Mouse (Mus musculus) stomach, postnatal 0 days (tissue): ENCODE results near the gene Zdhhc21. TPM values are rescaled to one million over a fixed set of nuclear protein-coding genes. Genes with fewer than 3 reads are reported as not detected.
A peak's percentile ranks its signal among the peaks of the same experiment; 100 is the strongest.

Experiments
- ATAC-seq: fragments of 200-750 bp; cut with Nextera tagmentation; 2 replicates; pipeline ENCODE4 v1.8.0; 2017; ENCODE audit not compliant: low FRiP score, low TSS enrichment
- DNase-seq: peaks from one replicate; pipeline ENCODE4 v3.0.0-alpha.2; 2016; ENCODE audit warnings: low spot score
- H3K27ac ChIP-seq: fragments of 300-500 bp; sonication (generic); replicated peaks from 2 replicates; pipeline ENCODE4 v1.5.1; 2014; ENCODE audit warnings: mild to moderate bottlenecking, control low read depth
- H3K27me3 ChIP-seq: fragments of 300-500 bp; sonication (generic); 2 replicates; pipeline ENCODE4 v1.6.1; 2014; ENCODE audit warnings: low read length; ENCODE audit not compliant: control insufficient read depth, insufficient read depth
- H3K36me3 ChIP-seq: fragments of 300-500 bp; sonication (generic); 2 replicates; pipeline ENCODE4 v1.6.1; 2014; ENCODE audit warnings: low read length, mixed read lengths; ENCODE audit not compliant: control insufficient read depth, insufficient read depth
- H3K4me1 ChIP-seq: fragments of 300-500 bp; sonication (generic); replicated peaks from 2 replicates; pipeline ENCODE4 v1.6.1; 2014; ENCODE audit warnings: antibody characterized with exemption; ENCODE audit not compliant: control insufficient read depth, insufficient read depth
- H3K4me2 ChIP-seq: fragments of 300-500 bp; sonication (generic); replicated peaks from 2 replicates; pipeline ENCODE4 v1.6.1; 2014; ENCODE audit warnings: low read depth, mild to moderate bottlenecking, control low read depth, moderate library complexity
- H3K4me3 ChIP-seq: fragments of 300-500 bp; sonication (generic); 2 replicates; pipeline ENCODE4 v1.5.1; 2014; ENCODE audit warnings: low read depth, low read length, control low read depth
- H3K9ac ChIP-seq: fragments of 300-500 bp; sonication (generic); 2 replicates; pipeline ENCODE4 v1.6.1; 2014; ENCODE audit warnings: mild to moderate bottlenecking, low read length, control low read depth, mixed read lengths
- H3K9me3 ChIP-seq: fragments of 300-500 bp; sonication (generic); 2 replicates; pipeline ENCODE4 v1.6.1; 2016; ENCODE audit warnings: low read length; ENCODE audit not compliant: control insufficient read depth
- CTCF ChIP-seq: IDR thresholded peaks from 2 replicates; pipeline ENCODE4 v1.5.1; 2016; ENCODE audit warnings: antibody characterized with exemption, low read depth, mild to moderate bottlenecking, moderate library complexity
- EP300 ChIP-seq: optimal IDR thresholded peaks from 2 replicates; pipeline ENCODE3; 2016; ENCODE audit warnings: antibody characterized with exemption
- WGBS: fragments of 180-500 bp; shearing (Covaris S2); extraction: QIAGEN DNeasy Blood & Tissue Kit; methylation state at CpG from one replicate; pipeline ENCODE4 v1.1.7; 2014; 5-methylcytosine and 5-hydroxymethylcytosine counted together
- polyA plus RNA-seq: library from polyadenylated mRNA; unstranded; fragments of >200 nt; fragmentation: Nextera tagmentation; extraction: Ambion mirVana; gene quantifications from 2 replicates; pipeline ENCODE4 v1.2.1, GENCODE M21; 2015

Zdhhc21 gene
- polyA plus RNA-seq, 1 experiment from 2014 or later: 10.4 TPM

DNA sequence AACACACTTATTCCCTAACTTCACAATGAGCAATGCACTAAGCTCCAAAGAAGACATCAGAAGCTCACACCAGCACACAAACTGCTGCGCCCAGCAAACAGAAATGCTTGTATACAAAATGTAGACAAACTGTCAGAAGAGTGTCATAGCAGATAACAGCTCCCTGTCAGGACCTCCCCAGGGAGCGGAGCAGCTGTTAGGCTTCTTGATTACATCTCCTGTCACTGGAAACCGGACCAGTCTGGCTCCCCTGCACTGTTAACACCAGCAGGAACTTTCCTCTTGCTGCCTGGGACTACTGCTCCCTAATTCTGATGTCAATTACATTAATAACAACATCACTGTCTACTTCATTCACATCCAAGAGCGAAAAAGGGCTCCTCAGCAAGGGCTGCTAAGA lies 44.5 kb downstream of the Zdhhc21 start:
- 61% methylated on average over 4 of the region's 4 CpGs for WGBS
- DNase-seq: no peak
- Histone ChIP-seq H3K27me3 (no peaks in the 10 kb centered on the region), H3K36me3 (no peaks in the 10 kb centered on the region), H3K27ac (no peak overlapping the region), H3K9ac (no peak overlapping the region), H3K9me3 (no peaks in the 10 kb centered on the region), H3K4me2 (no peak overlapping the region), H3K4me1 (no peaks in the 10 kb centered on the region), H3K4me3 (no peak overlapping the region)
- no peak for TF ChIP-seq CTCF
- TF ChIP-seq EP300: no peak
- no peak for ATAC-seq

DNA sequence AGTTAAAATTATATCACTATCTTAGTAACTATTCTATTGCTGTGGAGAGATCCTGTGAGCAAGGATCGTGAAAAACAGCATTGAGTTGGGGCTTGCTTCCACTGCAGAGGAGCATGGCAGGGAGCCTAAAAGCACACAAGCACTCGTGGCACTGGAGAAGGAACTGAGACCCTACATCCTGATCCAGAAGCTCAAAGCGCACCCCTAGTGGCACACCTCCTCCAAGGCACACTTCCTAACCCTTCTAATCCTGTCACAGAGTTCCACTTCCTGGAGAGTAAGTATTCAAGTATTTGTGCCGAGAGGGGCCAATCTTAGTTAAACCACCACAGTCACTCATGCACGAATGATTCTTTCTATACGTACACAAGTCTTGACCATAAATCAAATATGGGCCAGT lies 46.4 kb downstream of the Zdhhc21 start:
- H3K9me3 ChIP-seq: no peaks in the 10 kb centered on the region
- no peak overlapping the region for H3K4me2 ChIP-seq
- DNase-seq: no peak
- no peak overlapping the region for H3K9ac ChIP-seq
- 69% methylated on average over 6 of the region's 6 CpGs for WGBS
- H3K27ac ChIP-seq: no peak overlapping the region
- no peak for TF ChIP-seq EP300
- no peak for TF ChIP-seq CTCF
- no peak overlapping the region for H3K4me3 ChIP-seq
- no peaks in the 10 kb centered on the region for H3K27me3 ChIP-seq
- no peaks in the 10 kb centered on the region for H3K36me3 ChIP-seq
- no peaks in the 10 kb centered on the region for H3K4me1 ChIP-seq
- ATAC-seq: no peak

- Histone ChIP-seq H3K9ac (no peak overlapping the region), H3K4me3 (no peak overlapping the region), H3K36me3 (no peaks in the 10 kb centered on the region; the same call in 1 of the 2 replicates), H3K9me3 (no peaks in the 10 kb centered on the region), H3K27me3 (no peaks in the 10 kb centered on the region), H3K27ac (no peak overlapping the region), H3K4me1 (no peaks in the 10 kb centered on the region), H3K4me2 (no peak overlapping the region)
- TF ChIP-seq CTCF: no peak
- TF ChIP-seq EP300: no peak
- ATAC-seq: no peak
- 69% methylated on average over 10 of the region's 10 CpGs for WGBS
- no peak for DNase-seq
These were observed 51.9 kb downstream of the Zdhhc21 start for GRCm38 (mm10) chr4:82807811-82808210.

- TF ChIP-seq CTCF (no peak), EP300 (no peak)
- no peak overlapping the region for H3K9ac ChIP-seq
- 88% methylated on average over 10 of the region's 10 CpGs for WGBS
- no peaks in the 10 kb centered on the region for H3K4me1 ChIP-seq
- H3K9me3 ChIP-seq: no peaks in the 10 kb centered on the region
- DNase-seq (no peak), ATAC-seq (no peak)
- H3K4me3 ChIP-seq: no peak overlapping the region
- H3K4me2 ChIP-seq: no peak overlapping the region
- no peaks in the 10 kb centered on the region for H3K27me3 ChIP-seq
- H3K27ac ChIP-seq: no peak overlapping the region
- H3K36me3 ChIP-seq: no peaks in the 10 kb centered on the region; the same call in 1 of the 2 replicates
These were observed 53.5 kb downstream of the Zdhhc21 start for GRCm38 (mm10) chr4:82806176-82806757.

DNA sequence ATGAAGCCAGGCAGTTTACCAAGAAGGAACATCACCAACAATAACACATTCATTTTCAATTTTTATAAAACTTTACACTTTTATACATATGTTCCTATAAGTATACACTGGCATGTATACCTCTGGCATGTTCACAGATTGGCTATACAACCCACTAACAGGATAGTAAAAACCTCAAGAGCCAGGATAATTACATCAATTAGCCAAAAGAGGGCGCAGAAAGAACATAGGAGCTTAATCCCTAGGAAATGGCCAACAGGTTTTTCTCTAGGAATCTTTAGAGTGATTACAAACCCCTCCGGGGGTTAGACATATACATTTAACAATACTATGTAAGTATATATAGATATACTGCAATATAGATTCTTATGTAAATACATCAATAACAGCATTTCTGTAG lies 55.7 kb downstream of the Zdhhc21 start:
- no peak overlapping the region for H3K4me2 ChIP-seq
- no peak overlapping the region for H3K9ac ChIP-seq
- no peaks in the 10 kb centered on the region for H3K4me1 ChIP-seq
- no peaks in the 10 kb centered on the region; the same call in 1 of the 2 replicates for H3K36me3 ChIP-seq
- TF ChIP-seq CTCF: peak; percentile 75
- TF ChIP-seq EP300: no peak
- no peaks in the 10 kb centered on the region for H3K27me3 ChIP-seq
- DNase-seq (no peak), ATAC-seq (no peak)
- no peaks in the 10 kb centered on the region for H3K9me3 ChIP-seq
- H3K27ac ChIP-seq: no peak overlapping the region
- no peak overlapping the region for H3K4me3 ChIP-seq
- 19% methylated on average over 2 of the region's 2 CpGs for WGBS

- WGBS: 85% methylated on average over 6 of the region's 6 CpGs
- Histone ChIP-seq H3K9me3 (no peaks in the 10 kb centered on the region), H3K4me1 (no peaks in the 10 kb centered on the region), H3K4me3 (no peak overlapping the region), H3K27me3 (no peaks in the 10 kb centered on the region), H3K4me2 (no peak overlapping the region), H3K36me3 (no peaks in the 10 kb centered on the region), H3K27ac (no peak overlapping the region), H3K9ac (no peak overlapping the region)
- ATAC-seq: no peak
- TF ChIP-seq EP300 (no peak), CTCF (no peak)
- no peak for DNase-seq
These were observed 66.2 kb downstream of the Zdhhc21 start for GRCm38 (mm10) chr4:82793608-82794007.
